9 mouse cellular contexts compared by ENCODE assay signal in genomic region chr8:120184850-120185792, GRCm38 (mm10). TPM values are rescaled to one million over a fixed set of nuclear protein-coding genes. Genes with fewer than 3 reads are reported as not detected.
DNase-seq lines count a peak whose midpoint lies in the region; ATAC-seq and TF ChIP-seq lines count a peak whose summit lies in the region.
"Had no signal": no experiment of that assay in that cellular context is flagged by ENCODE, and none has a peak within 500 bp of the region (broad histone marks: within the 10 kb centered on the region; RNA-seq: fewer than 3 reads in every experiment).

No protein-coding gene starts in this region.

- WGBS in lung, adult 2 months, result 41% methylated on average over 16 of the region's 17 CpGs
- WGBS in heart, embryonic 11.5 days (ENCODE audit: insufficient replicate concordance), result 39% methylated on average over 17 of the region's 17 CpGs
- WGBS in neural tube, embryonic 11.5 days, result 35% methylated on average over 17 of the region's 17 CpGs

- H3K27ac ChIP-seq in heart, embryonic 11.5 days (ENCODE audit: low read depth, low read length), result peak overlapping the region; percentile 46
- H3K27ac ChIP-seq in neural tube, embryonic 11.5 days (ENCODE audit: low read depth, low read length), result peak overlapping the region; percentile 72

- TF ChIP-seq CTCF in lung, adult 2 months (IDR thresholded peaks at IDR 0.05; ENCODE audit: insufficient read depth, low read length), result no peak

- no peak for TF ChIP-seq POLR2A in lung, adult 2 months (IDR thresholded peaks at IDR 0.05; ENCODE audit: borderline replicate concordance, extremely low read depth, low read depth, low read length)

- peaks cover 21% of the 10 kb centered on the region for H3K4me1 ChIP-seq in lung, adult 2 months (ENCODE audit: control insufficient read depth, insufficient read depth, low read length)
- H3K4me1 ChIP-seq in heart, embryonic 11.5 days (ENCODE audit: control insufficient read depth, insufficient read depth, low read length), result peaks cover 27% of the 10 kb centered on the region
- peaks cover 26% of the 10 kb centered on the region for H3K4me1 ChIP-seq in neural tube, embryonic 11.5 days (ENCODE audit: control insufficient read depth, insufficient read depth, low read length)

- no peaks in the 10 kb centered on the region for H3K36me3 ChIP-seq in heart, embryonic 11.5 days (ENCODE audit: control insufficient read depth, insufficient read depth, low read length)
- no peaks in the 10 kb centered on the region for H3K36me3 ChIP-seq in neural tube, embryonic 11.5 days (ENCODE audit: control insufficient read depth, insufficient read depth, low read length)
- H3K36me3 ChIP-seq: G1E had no signal

- H3K4me3 ChIP-seq in lung, adult 2 months (replicated peaks; ENCODE audit: extremely low read depth, low read depth, low read length), result no peak overlapping the region
- no peak overlapping the region for H3K4me3 ChIP-seq in heart, embryonic 11.5 days (ENCODE audit: low read depth, low read length)
- no peak overlapping the region for H3K4me3 ChIP-seq in neural tube, embryonic 11.5 days (ENCODE audit: low read depth, low read length)

- no peak; the same call in 1 of the 2 replicates for ATAC-seq in heart, embryonic 11.5 days (replicated peaks; ENCODE audit: insufficient number of reproducible peaks, low FRiP score, low TSS enrichment)
- peak; percentile 61 for ATAC-seq in neural tube, embryonic 11.5 days (ENCODE audit: insufficient read depth, low FRiP score, low TSS enrichment)

- H3K27me3 ChIP-seq in heart, embryonic 11.5 days (ENCODE audit: control insufficient read depth, insufficient read depth, low read length), result no peaks in the 10 kb centered on the region; the same call in 1 of the 2 replicates
- no peaks in the 10 kb centered on the region for H3K27me3 ChIP-seq in neural tube, embryonic 11.5 days (ENCODE audit: control insufficient read depth, insufficient read depth, low read length)

- peak overlapping the region; percentile 49; the same call in 1 of the 2 replicates for H3K9ac ChIP-seq in heart, embryonic 11.5 days (ENCODE audit: low read depth, low read length)
- peak overlapping the region; percentile 12; the same call in 1 of the 2 replicates for H3K9ac ChIP-seq in neural tube, embryonic 11.5 days (ENCODE audit: low read length)

- no peaks in the 10 kb centered on the region for H3K9me3 ChIP-seq in heart, embryonic 11.5 days (replicated peaks; ENCODE audit: control insufficient read depth, low read length)
- no peaks in the 10 kb centered on the region for H3K9me3 ChIP-seq in neural tube, embryonic 11.5 days (ENCODE audit: control insufficient read depth, low read length)
- H3K9me3 ChIP-seq: G1E had no signal

- DNase-seq in lung, adult 2 months, result peak; percentile 25
- no peak for DNase-seq in lung, postnatal 25 days (ENCODE audit: low spot score)
- peak; percentile 67 to 71 for DNase-seq in kidney, postnatal 25 days
- peak; percentile 68 for DNase-seq in neural tube, embryonic 11.5 days (ENCODE audit: low spot score)
- no peak for DNase-seq in thymus, postnatal 10 days (ENCODE audit: low spot score in 2 of 2)
- DNase-seq in frontal cortex, postnatal 10 days (ENCODE audit: low spot score in 2 of 2), result no peak
- no peak for DNase-seq in natural killer cell, adult 2 months (ENCODE audit: low spot score in 2 of 2)

- peak overlapping the region; percentile 11; the same call in 1 of the 2 replicates for H3K4me2 ChIP-seq in heart, embryonic 11.5 days
- H3K4me2 ChIP-seq in neural tube, embryonic 11.5 days (ENCODE audit: low read depth), result no peak overlapping the region

RNA-seq across cellular contexts. Expression of gene Fam92b, which starts 7.9 kb away (rescaled TPM):
- polyA plus RNA-seq in lung, adult 2 months (2012; rRNA removed), result 9.0 and 10.2 TPM in 2 replicates
- polyA plus RNA-seq in heart, embryonic 11.5 days (2014; fragmentation: Nextera tagmentation; extraction: Ambion mirVana), result 0.41 TPM in 1 of 2 replicates, not detected in the other
- polyA plus RNA-seq in neural tube, embryonic 11.5 days (2014; fragmentation: Nextera tagmentation; extraction: Ambion mirVana), result 0.90 and 1.0 TPM in 2 replicates
- polyA plus RNA-seq: G1E had no signal

RNA-seq across cellular contexts. Expression of gene Gse1, which starts 43.1 kb away (rescaled TPM):
- polyA plus RNA-seq in lung, adult 2 months (2012; rRNA removed), result 35.6 and 39.6 TPM in 2 replicates
- 12.8 and 12.9 TPM in 2 replicates for polyA plus RNA-seq in heart, embryonic 11.5 days (2014; fragmentation: Nextera tagmentation; extraction: Ambion mirVana)
- polyA plus RNA-seq in neural tube, embryonic 11.5 days (2014; fragmentation: Nextera tagmentation; extraction: Ambion mirVana), result 19.9 and 33.5 TPM in 2 replicates

Comparison
In these comparisons a context has a peak if more than half of its experiments do, and no peak if none do; other contexts are left out.
1. DNase-seq: peak in lung, adult 2 months (single experiment), kidney, postnatal 25 days (2 of 2) and neural tube, embryonic 11.5 days (single experiment); none in lung, postnatal 25 days (single experiment), thymus, postnatal 10 days (0 of 2), frontal cortex, postnatal 10 days (0 of 2) and natural killer cell, adult 2 months (0 of 2).